Mouse (Mus musculus): ENCODE data around the gene Trim41. TPM values are rescaled to one million over a fixed set of nuclear protein-coding genes. Genes with fewer than 3 reads are reported as not detected.
A peak's percentile ranks its signal among the peaks of the same experiment; 100 is the strongest.

The Trim41 gene
- polyA plus RNA-seq, 1 experiment from 2014 or later = 7.1 TPM

DNA sequence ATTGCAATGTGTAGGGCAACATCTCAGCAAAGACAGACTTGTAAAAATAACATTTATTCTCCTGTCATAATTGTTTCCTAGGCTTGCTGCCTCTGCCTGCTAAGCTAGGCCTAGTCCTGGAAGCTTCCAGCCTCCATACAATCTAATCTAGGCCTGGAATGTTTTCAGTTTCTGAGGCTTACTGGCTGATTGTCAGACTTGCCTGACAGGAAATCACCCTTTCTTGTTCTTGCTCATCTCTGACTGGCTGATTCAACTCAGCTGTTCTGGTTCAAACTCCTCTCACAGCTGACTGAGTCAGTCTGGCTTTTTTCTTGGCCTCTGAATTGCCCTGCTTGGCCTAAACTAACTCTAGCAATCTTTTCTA, 3.1 kb upstream of the Trim41 start:
- H3K27ac ChIP-seq = no peak overlapping the region
- no peaks in the 10 kb centered on the region for H3K36me3 ChIP-seq
- peaks cover 23% of the 10 kb centered on the region for H3K4me1 ChIP-seq
- H3K4me2 ChIP-seq (replicated peaks) = no peak overlapping the region
- no peak overlapping the region for H3K9ac ChIP-seq
- no peaks in the 10 kb centered on the region for H3K9me3 ChIP-seq (replicated peaks)
- peaks cover 22% of the 10 kb centered on the region for H3K27me3 ChIP-seq
- no peak for ATAC-seq (ENCODE audit: low FRiP score)
- no peak overlapping the region for H3K4me3 ChIP-seq

DNA sequence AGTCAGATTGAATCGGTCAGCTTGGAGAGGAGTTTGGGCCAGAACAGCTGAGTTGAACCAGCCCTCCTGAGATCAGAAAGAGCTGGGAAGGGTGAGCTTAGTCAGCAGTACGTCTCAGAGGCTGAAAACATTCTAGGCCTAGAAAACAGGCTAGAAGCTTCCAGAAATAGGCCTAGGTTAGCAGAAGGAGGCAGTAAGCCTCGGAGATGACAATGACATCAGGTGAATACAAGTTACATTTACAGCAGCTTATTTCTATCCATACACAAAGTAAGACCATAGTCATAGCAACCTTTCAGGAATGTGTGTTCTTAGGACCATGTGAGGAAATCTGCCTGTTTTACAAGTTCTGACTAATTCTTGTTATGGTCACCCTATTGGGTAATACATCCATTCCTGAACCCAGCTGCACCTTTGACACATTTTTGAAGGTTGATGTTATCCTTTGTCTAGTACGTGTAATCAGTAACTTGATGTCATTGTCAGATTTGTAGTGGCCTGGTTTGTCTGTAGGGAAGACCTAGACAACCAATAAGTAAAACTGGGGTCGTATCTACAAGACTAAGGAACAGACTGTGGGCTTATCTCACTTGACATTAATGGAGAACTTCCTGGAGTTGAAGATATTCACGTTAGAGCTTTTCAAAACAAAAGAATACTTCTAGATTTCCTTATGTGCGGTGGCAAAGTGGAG, 2.6 kb upstream of the Trim41 start:
- Histone ChIP-seq H3K4me2 (replicated peaks) (no peak overlapping the region), H3K36me3 (no peaks in the 10 kb centered on the region), H3K9me3 (replicated peaks) (no peaks in the 10 kb centered on the region), H3K4me3 (no peak overlapping the region), H3K27me3 (peaks cover 19% of the 10 kb centered on the region), H3K9ac (no peak overlapping the region), H3K27ac (no peak overlapping the region), H3K4me1 (peaks cover 28% of the 10 kb centered on the region)
- ATAC-seq (ENCODE audit: low FRiP score) = no peak
- 78% methylated on average over 7 of the region's 7 CpGs for WGBS

DNA sequence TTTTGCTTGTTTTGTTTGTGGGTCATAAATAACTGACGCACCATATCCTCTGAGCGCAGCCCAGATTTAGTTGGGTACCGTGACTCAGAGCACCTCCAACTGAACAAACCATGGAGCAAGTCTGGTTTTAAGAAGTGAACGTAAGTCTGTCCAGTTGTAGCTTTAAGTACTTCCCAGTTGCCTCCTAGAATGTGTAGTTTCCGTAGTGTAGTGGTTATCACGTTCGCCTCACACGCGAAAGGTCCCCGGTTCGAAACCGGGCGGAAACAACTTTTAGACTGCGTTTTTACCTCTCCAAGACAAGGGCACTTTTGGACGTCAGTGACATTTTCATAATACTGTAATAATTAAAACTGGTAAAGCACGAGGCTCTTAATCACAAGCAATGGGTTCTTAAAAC, 1.2 kb upstream of the Trim41 start:
- H3K4me2 ChIP-seq (replicated peaks) = peak overlapping the region; percentile 91
- H3K27me3 ChIP-seq = 0 out of 2 replicates have a peak, but pooled peaks cover 6% of the 10 kb centered on the region
- H3K9me3 ChIP-seq (replicated peaks) = no peaks in the 10 kb centered on the region
- 0 out of 2 replicates have a peak, but pooled peaks cover 2% of the 10 kb centered on the region for H3K36me3 ChIP-seq
- no peak for ATAC-seq (ENCODE audit: low FRiP score)
- H3K9ac ChIP-seq = peak overlapping the region; percentile 85; the same call in 1 of the 2 replicates
- WGBS = under 1% methylated on average over 16 of the region's 16 CpGs
- H3K4me1 ChIP-seq = peaks cover 25% of the 10 kb centered on the region
- H3K27ac ChIP-seq = no peak overlapping the region
- H3K4me3 ChIP-seq = peak overlapping the region; percentile 83

DNA sequence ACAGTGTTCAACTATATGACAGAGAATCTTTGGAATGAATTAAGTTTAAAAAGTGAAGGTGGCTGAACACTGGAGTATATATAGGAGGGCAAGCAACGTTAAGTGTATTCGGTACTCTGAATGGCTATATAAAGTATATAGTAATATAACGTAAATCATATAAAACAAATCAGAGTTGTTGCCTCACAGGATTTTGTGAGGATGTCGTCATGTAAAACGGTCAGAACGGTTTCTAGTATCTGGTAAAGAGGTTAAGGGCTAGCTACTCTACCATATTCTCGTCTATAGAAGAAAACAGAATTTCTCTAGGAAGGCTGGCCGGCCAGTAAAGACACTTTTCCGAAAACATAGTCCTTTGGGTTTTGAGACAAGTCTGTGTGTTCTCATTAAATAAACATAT, 641 bp upstream of the Trim41 start:
- peak overlapping the region; percentile 83 for H3K4me3 ChIP-seq
- H3K36me3 ChIP-seq = 0 out of 2 replicates have a peak, but pooled peaks cover 6% of the 10 kb centered on the region
- peak overlapping the region; percentile 96 for H3K27ac ChIP-seq
- H3K4me2 ChIP-seq (replicated peaks) = peak overlapping the region; percentile 91
- 10% methylated on average over 9 of the region's 9 CpGs for WGBS
- H3K4me1 ChIP-seq = peaks cover 24% of the 10 kb centered on the region
- peak overlapping the region; percentile 85 for H3K9ac ChIP-seq
- H3K9me3 ChIP-seq (replicated peaks) = no peaks in the 10 kb centered on the region
- ATAC-seq (ENCODE audit: low FRiP score) = peak; percentile 3; the same call in 1 of the 2 replicates
- 0 out of 2 replicates have a peak, but pooled peaks cover 6% of the 10 kb centered on the region for H3K27me3 ChIP-seq

DNA sequence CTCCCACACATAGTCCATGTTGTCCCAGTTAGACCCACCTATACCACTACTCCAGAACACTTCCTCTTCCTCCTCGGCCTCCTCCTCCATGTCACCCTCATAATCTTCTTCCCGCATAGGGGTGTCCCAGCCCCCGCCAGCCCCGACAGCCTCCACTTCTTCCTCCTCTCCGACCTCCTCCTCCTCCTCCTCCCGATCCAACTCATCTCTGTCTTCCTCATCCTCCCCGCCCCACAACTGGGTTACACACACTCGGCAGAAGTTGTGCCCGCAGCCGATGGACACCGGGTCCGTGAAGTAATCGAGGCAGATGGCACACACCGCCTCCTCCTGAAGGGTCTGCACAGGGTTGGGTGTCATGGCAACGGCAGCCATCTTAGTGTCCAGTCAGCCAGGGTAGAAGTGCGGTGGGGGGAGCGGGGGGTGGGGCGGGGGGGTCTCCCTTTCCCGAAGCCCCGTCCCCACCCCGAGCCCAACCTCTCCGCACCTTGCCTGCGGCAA, 822 bp downstream of the Trim41 start:
- Histone ChIP-seq H3K36me3 (peaks cover 20% of the 10 kb centered on the region), H3K9ac (peak overlapping the region; percentile 85), H3K27me3 (no peaks in the 10 kb centered on the region), H3K27ac (peak overlapping the region; percentile 96), H3K4me3 (peak overlapping the region; percentile 83), H3K4me1 (peaks cover 24% of the 10 kb centered on the region), H3K9me3 (replicated peaks) (no peaks in the 10 kb centered on the region), H3K4me2 (replicated peaks) (peak overlapping the region; percentile 91)
- ATAC-seq (ENCODE audit: low FRiP score) = peak; percentile 74
- 4% methylated on average over 16 of the region's 23 CpGs for WGBS

DNA sequence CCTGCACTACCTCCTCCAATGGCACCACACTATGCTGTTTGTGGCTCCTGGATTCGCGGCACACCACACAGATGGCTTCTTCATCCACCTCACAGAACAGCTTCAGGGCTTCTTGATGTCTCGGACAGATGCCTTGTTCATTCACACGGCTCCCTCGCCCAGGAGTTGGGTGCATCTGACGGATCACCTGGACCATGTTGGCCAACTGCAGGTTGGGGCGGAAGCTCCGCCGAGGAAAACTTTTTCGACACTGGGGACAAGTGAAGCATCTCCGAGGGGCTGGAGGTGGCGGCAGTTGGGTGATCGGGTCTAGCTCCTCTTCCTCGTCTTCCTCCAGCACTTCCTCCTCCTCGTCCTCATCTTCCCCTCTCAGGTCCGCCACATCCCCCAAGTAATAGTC, 1.3 kb downstream of the Trim41 start:
- no peak for ATAC-seq (ENCODE audit: low FRiP score)
- Histone ChIP-seq H3K9ac (peak overlapping the region; percentile 85), H3K9me3 (replicated peaks) (no peaks in the 10 kb centered on the region), H3K27ac (peak overlapping the region; percentile 96; the same call in 1 of the 2 replicates), H3K4me2 (replicated peaks) (peak overlapping the region; percentile 91), H3K4me3 (peak overlapping the region; percentile 83), H3K36me3 (peaks cover 25% of the 10 kb centered on the region), H3K27me3 (no peaks in the 10 kb centered on the region), H3K4me1 (peaks cover 24% of the 10 kb centered on the region)
- WGBS = 80% methylated on average over 16 of the region's 16 CpGs

DNA sequence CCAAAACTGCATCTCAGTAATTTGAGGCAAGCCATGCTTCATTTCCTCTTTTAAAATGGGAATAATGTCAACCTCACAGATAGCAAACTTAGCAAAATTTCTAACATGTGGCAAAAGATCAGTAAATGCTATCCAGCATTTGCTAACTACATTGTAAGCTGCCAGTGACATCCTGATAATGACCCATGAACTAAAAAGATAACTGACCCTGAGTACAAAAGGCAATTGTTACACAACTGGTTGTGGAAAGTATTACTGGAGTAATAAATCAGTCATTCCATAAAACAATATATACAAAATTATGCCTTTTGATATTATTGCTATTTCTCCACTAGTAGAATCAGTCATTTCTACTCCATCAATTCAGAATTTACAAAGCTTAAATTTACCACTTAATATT, 3.4 kb downstream of the Trim41 start:
- no peak overlapping the region for H3K9ac ChIP-seq
- no peaks in the 10 kb centered on the region for H3K9me3 ChIP-seq (replicated peaks)
- no peak overlapping the region for H3K4me2 ChIP-seq (replicated peaks)
- no peak overlapping the region for H3K4me3 ChIP-seq
- peaks cover 45% of the 10 kb centered on the region for H3K36me3 ChIP-seq
- H3K4me1 ChIP-seq = peaks cover 23% of the 10 kb centered on the region
- H3K27me3 ChIP-seq = no peaks in the 10 kb centered on the region
- ATAC-seq (ENCODE audit: low FRiP score) = no peak
- no peak overlapping the region for H3K27ac ChIP-seq

DNA sequence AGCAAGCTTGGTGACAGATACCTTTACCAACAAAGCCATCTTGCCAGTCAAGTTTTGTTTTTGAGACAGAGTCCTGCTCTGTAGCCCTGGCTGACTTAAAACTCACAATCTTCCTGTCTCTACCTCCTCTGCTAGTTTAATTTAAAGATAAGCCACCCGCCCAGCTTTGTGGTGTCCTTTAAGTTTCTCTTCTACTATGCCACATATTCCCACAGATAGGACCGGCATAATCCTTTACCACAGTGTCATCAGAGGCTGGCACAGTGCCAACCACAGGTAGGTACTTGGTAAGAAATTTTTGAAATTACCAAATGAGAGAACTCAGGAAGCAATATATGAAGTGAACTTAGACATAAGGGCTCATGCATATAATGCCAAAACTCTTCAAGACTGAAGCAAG, 7.0 kb downstream of the Trim41 start:
- Histone ChIP-seq H3K4me2 (replicated peaks) (no peak overlapping the region), H3K9me3 (replicated peaks) (no peaks in the 10 kb centered on the region), H3K36me3 (peaks cover 80% of the 10 kb centered on the region), H3K9ac (no peak overlapping the region), H3K4me3 (no peak overlapping the region), H3K4me1 (peaks cover 9% of the 10 kb centered on the region), H3K27me3 (no peaks in the 10 kb centered on the region), H3K27ac (no peak overlapping the region)
- no peak for ATAC-seq (ENCODE audit: low FRiP score)
- 92% methylated on average over 2 of the region's 2 CpGs for WGBS

DNA sequence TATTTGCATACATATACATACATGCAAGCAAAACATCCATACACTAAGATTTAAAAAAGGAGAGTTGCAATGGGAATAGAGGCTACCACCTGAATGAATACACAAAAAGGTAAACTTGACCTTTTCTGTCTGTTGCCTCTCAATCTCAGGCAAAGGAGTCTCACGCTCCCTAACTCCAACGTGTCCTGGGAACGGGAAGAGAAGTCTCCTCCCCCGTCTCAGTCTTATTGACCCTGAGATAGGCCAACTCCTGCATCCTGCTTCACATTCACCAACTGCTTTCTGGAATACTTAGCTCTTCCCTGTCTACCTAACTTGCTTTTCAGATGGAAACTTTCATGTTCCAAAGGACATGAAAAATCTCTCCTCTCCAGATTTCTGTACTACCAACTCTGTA, 7.7 kb downstream of the Trim41 start:
- Histone ChIP-seq H3K27ac (no peak overlapping the region), H3K36me3 (peaks cover 88% of the 10 kb centered on the region)

DNA sequence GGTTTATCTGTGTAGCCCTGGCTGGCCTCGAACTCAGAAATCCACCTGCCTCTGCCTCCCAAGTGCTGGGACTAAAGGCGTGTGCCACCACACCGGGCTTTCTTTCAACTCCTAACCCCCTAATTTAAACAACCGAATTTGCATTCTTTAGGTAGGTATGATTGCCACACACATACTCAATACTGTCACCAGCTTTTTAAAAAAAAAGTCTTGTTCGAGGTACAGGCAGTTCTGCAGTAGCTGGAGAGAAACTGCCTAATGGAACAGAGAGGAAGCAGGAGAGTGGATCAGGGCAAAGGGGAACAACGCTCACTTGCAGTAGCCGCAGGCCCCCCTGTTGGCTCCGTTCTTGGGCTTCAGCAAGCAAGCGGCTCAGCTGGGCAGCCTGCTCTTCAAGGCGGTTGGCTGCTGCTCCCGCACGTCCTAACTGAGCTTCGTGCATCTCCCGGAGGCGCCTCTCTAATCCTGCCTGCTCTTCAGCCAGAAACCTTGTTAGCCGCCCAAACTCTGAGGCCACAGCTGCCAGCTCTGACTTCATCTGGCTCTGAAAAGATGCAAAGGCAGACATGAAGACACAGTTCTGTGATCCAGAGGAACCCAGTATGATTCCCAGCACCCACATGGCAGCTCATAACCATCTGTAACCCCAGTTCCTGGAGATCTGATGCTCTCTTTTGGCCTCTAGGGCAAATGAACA, 8.3 kb downstream of the Trim41 start:
- peaks cover 93% of the 10 kb centered on the region for H3K36me3 ChIP-seq
- ATAC-seq (ENCODE audit: low FRiP score) = no peak
- no peak overlapping the region for H3K4me3 ChIP-seq
- no peaks in the 10 kb centered on the region for H3K9me3 ChIP-seq (replicated peaks)
- no peak overlapping the region for H3K27ac ChIP-seq
- no peak overlapping the region for H3K9ac ChIP-seq
- H3K4me2 ChIP-seq (replicated peaks) = no peak overlapping the region
- H3K4me1 ChIP-seq = no peaks in the 10 kb centered on the region
- no peaks in the 10 kb centered on the region for H3K27me3 ChIP-seq
- WGBS = 78% methylated on average over 16 of the region's 16 CpGs

More for the DNA sequence above, 7.7 kb downstream of the Trim41 start:
- H3K9me3 ChIP-seq (replicated peaks) = no peaks in the 10 kb centered on the region
- H3K9ac ChIP-seq = no peak overlapping the region
- ATAC-seq (ENCODE audit: low FRiP score) = no peak
- 0 out of 2 replicates have a peak, but pooled peaks cover 3% of the 10 kb centered on the region for H3K4me1 ChIP-seq
- 78% methylated on average over 4 of the region's 4 CpGs for WGBS
- H3K4me3 ChIP-seq = no peak overlapping the region
- no peaks in the 10 kb centered on the region for H3K27me3 ChIP-seq
- no peak overlapping the region for H3K4me2 ChIP-seq (replicated peaks)

DNA sequence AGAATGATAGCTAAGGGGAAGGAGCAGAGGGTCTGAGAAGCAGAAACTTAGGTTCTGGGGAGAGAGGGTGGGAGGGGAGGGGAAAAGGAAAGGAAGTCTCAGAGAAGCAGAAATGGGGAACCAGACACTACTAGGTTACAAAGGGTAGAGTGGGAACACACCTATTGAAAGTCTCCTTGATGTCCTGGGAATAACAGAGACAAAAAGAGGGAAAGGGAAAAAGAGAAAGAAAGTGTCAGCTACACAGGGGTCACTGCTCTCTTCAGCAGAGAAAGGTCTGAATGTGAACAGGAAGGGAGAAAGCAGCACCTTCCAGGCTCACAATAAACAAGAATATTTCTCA, 8.9 kb downstream of the Trim41 start:
- no peak overlapping the region for H3K27ac ChIP-seq
- no peaks in the 10 kb centered on the region for H3K9me3 ChIP-seq (replicated peaks)
- no peaks in the 10 kb centered on the region for H3K27me3 ChIP-seq
- no peak overlapping the region for H3K4me3 ChIP-seq
- no peak overlapping the region for H3K9ac ChIP-seq
- no peak overlapping the region for H3K4me2 ChIP-seq (replicated peaks)
- no peaks in the 10 kb centered on the region for H3K4me1 ChIP-seq
- no peak for ATAC-seq (ENCODE audit: low FRiP score)
- peaks cover 96% of the 10 kb centered on the region for H3K36me3 ChIP-seq

DNA sequence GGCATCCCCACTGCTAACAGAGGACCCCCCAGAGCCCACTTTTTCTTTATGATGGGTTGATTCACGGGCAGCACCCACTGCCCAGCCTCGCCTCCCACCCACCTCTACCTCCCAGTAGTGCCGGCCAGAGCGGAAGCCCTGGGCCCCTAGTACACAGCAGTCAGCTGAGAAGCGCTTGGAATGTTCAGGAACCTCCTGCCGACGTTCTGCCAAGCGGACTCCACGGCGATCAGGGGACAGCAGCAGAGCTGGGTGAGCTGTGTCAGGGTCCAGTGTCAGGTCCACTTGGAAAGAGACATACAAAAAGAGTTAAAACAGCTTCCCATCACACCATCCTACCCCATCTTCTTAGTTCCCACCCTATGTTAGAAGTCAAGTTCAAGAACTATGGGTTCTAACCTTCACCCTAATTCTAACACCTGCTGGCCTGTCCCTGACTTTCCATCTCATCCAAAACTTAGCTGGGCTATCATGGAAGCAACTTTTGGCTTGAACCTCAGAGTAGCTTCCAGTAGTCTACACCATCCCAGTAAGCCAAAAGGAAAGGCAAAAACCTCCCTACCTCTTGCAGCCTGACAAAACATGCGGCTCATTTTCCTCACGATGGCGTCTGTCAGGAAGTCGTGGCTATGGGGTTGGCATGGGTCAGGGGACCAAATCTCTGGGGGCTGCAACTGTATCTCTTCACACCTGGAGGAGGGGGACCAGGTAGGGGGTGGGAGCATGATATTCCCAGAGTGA, 9.4 kb downstream of the Trim41 start:
- Histone ChIP-seq H3K27me3 (no peaks in the 10 kb centered on the region), H3K36me3 (peaks cover 98% of the 10 kb centered on the region), H3K9me3 (replicated peaks) (no peaks in the 10 kb centered on the region), H3K4me2 (replicated peaks) (no peak overlapping the region), H3K4me3 (no peak overlapping the region), H3K27ac (no peak overlapping the region), H3K9ac (no peak overlapping the region), H3K4me1 (peaks cover 4% of the 10 kb centered on the region; the same call in 1 of the 2 replicates)
- peak; percentile 16; the same call in 1 of the 2 replicates for ATAC-seq (ENCODE audit: low FRiP score)
- 67% methylated on average over 14 of the region's 14 CpGs for WGBS
